Mouse (Mus musculus) lung, adult 2 months (tissue): ENCODE measurements around the gene Gm20388. TPM values are rescaled to one million over a fixed set of nuclear protein-coding genes. Genes with fewer than 3 reads are reported as not detected.

ENCODE experiments used
- DNase-seq: peaks from one replicate; pipeline ENCODE4 v3.0.0; 2022
- H3K4me1 ChIP-seq: fragments of 200-500 bp; 2 replicates; pipeline ENCODE4 v1.6.1; 2011; ENCODE audit warnings: low read length; ENCODE audit not compliant: control insufficient read depth, insufficient read depth
- H3K4me3 ChIP-seq: fragments of 200-500 bp; replicated peaks from 2 replicates; pipeline ENCODE3; 2011; ENCODE audit warnings: low read depth, mild to moderate bottlenecking, control low read depth, low read length; ENCODE audit errors: extremely low read depth
- CTCF ChIP-seq: fragments of 200-500 bp; IDR thresholded peaks from 2 replicates; pipeline ENCODE4 v1.5.1; 2011; ENCODE audit warnings: mild to moderate bottlenecking, low read length, control low read depth; ENCODE audit not compliant: insufficient read depth
- POLR2A ChIP-seq: fragments of 200-500 bp; IDR thresholded peaks from 2 replicates; pipeline ENCODE4 v1.6.1; 2011; ENCODE audit warnings: low read depth, mild to moderate bottlenecking, control low read depth, low read length, borderline replicate concordance; ENCODE audit errors: extremely low read depth
- WGBS: fragments of 180-500 bp; shearing (Covaris S2); methylation state at CpG from one replicate; pipeline ENCODE4 v1.1.7; 2018; 5-methylcytosine and 5-hydroxymethylcytosine counted together
- polyA plus RNA-seq: library from polyadenylated mRNA; depleted of rRNA; stranded (reverse); fragments of >200 nt; gene quantifications from 2 replicates; pipeline ENCODE4 v1.2.3, GENCODE M21; 2012

The Gm20388 gene
- polyA plus RNA-seq, 1 experiment: 67.8 TPM

DNA sequence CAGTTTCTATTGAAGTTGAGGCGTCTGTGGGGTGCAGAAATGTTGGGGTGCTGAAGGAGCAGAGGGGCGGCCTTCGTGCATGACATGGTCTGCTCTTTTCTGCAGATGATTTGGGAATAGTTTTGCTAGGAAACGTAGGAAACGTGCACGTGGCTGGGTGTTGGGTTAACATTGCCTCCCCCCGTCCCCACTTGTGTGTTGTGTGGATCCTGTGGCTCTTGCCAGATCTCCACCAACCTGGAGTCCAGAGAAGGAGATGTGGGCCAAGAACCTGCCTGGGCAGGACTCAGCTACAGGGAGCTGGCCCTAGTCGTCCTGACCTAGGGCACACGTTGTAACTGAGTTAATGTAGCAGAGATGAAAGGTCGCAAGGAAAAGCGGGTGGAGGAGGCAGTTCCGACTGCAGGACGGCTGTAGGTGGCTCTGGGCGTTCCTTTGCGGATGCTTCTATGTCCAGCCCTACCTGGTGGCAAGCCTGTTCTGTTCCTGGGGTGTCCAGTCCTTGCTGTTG lies 579.2 kb downstream of the Gm20388 start:
- Histone ChIP-seq H3K4me3 (peak overlapping the region; percentile 89), H3K4me1 (peaks cover 53% of the 10 kb centered on the region)
- TF ChIP-seq POLR2A (no peak), CTCF (no peak)
- WGBS: 22% methylated on average over 15 of the region's 15 CpGs
- DNase-seq: no peak

DNA sequence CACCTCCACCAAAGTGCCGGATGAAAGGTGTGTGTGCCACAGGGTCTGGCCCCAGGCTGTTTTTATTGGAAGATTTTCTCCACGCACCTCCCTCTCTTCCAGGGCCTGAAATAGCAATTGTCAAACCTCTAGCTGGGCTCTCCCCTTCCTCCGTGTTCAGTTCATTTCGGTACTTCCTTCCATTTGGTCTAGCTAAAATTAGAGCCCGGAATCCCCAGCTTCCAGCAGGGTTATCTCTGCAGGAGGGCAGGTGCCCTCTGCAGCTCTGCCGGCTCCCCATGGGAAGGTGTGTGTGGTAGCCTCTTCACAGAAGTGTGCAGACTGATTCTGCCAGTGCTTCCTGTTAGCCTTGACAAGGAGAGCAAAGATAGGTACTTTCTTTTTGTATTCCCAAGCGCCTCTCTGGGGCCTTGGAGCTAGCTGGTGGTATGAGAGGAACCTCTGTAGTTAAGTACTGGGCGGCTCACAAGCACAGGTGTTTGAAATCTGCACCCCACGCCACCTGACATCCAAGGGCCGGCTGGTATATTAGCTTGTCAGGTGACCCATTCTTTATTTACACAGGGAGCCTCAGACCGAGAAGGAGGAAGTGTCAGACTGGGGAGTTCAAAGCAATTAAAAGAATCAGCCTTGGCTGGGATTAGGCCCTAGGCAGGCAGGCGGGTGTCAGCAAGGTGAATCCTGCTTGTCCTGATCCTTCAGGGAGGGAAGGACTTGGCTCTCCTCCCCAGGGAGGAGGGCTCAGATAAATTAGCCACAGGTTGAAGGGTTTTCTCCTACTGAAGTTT lies 579.9 kb downstream of the Gm20388 start:
- H3K4me3 ChIP-seq: peak overlapping the region; percentile 89
- WGBS: 30% methylated on average over 12 of the region's 12 CpGs
- DNase-seq: no peak
- TF ChIP-seq CTCF (no peak), POLR2A (no peak)
- H3K4me1 ChIP-seq: peaks cover 54% of the 10 kb centered on the region

DNA sequence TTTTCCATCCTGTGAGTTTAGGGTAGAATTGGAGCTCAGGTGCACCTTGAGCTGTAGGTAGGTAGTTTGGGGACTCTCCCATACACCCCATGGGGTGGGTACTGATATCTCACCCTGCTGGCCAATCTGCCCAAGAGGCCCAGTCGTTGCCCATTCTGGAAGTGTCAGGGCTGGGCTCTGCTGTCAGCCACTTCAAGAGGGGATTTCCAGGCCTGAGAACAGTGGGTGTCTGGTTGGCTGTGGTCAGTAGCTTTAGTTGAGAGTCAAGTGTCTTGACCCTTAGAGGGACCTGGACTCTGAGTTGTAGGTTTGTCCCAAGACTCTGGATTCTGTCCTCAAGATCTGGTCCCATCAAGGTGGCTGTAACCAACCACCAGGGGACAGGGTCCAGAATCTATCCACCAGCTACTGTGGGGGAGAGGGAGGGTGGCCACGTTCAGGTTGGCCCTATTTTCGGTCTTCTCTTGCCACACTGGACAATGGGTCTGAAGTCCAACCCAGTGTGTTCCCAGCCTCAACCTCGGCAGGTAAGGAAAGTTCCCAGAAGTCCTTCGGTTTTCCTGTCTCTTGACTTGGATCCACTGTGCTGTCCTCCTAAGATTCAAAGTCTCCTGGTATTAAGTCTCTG lies 580.6 kb downstream of the Gm20388 start:
- no peak for DNase-seq
- WGBS: 60% methylated on average over 5 of the region's 5 CpGs
- TF ChIP-seq CTCF (no peak), POLR2A (no peak)
- Histone ChIP-seq H3K4me3 (no peak overlapping the region), H3K4me1 (peaks cover 53% of the 10 kb centered on the region)

DNA sequence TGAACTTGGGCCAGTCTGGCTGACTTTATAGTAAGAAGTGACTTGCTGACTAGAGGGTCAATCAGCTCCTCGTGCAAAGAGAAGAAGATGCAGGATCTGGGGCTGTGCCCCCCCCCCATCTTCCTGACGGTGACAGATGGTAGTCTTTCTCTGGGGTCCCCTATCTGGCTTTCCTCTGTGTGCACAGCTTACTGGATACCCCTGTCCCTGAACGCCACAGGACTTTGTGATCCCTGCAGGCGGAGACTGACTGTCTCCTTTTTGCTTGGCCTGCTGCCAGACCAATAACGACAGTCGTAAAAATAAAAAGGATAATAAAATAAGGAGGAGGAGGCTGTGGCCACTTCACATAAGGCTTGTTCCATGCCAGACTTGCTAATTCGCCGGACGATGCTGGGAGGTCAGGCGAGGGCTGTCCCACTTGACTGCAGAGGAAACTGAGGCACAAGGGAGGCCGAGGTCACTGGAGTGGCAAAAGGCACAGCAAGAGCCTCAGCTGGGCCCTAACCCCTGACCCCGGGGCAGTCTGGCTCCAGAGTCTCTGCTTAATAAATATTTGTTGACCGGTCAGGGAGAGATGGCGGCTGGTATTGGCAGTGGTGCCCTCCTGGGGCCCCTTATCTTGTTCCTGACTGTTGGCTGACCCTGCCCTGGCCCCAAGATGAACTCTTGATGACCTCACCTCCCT lies 581.7 kb downstream of the Gm20388 start:
- no peak for DNase-seq
- no peak overlapping the region for H3K4me3 ChIP-seq
- 24% methylated on average over 14 of the region's 14 CpGs for WGBS
- peaks cover 50% of the 10 kb centered on the region for H3K4me1 ChIP-seq
- TF ChIP-seq CTCF (no peak), POLR2A (no peak)

DNA sequence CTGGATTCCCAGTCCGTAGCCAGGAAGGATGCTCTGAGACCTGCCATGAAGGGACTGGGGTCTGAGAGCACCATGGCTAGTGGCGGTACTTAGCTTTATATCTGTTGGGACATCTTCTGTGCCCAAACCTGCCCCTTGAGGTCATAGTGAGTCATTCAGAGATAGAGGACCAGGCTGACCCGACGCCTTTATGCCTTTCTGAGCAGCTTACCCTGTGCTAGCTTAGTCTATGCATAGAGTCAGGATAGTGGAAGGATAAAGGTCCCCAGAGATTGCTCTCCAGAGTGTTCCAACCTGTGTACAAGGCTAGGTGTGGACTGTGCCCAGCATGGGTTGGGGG lies 582.2 kb downstream of the Gm20388 start:
- Histone ChIP-seq H3K4me3 (no peak overlapping the region), H3K4me1 (peaks cover 50% of the 10 kb centered on the region)
- no peak for TF ChIP-seq POLR2A
- no peak for DNase-seq
- 39% methylated on average over 4 of the region's 4 CpGs for WGBS

DNA sequence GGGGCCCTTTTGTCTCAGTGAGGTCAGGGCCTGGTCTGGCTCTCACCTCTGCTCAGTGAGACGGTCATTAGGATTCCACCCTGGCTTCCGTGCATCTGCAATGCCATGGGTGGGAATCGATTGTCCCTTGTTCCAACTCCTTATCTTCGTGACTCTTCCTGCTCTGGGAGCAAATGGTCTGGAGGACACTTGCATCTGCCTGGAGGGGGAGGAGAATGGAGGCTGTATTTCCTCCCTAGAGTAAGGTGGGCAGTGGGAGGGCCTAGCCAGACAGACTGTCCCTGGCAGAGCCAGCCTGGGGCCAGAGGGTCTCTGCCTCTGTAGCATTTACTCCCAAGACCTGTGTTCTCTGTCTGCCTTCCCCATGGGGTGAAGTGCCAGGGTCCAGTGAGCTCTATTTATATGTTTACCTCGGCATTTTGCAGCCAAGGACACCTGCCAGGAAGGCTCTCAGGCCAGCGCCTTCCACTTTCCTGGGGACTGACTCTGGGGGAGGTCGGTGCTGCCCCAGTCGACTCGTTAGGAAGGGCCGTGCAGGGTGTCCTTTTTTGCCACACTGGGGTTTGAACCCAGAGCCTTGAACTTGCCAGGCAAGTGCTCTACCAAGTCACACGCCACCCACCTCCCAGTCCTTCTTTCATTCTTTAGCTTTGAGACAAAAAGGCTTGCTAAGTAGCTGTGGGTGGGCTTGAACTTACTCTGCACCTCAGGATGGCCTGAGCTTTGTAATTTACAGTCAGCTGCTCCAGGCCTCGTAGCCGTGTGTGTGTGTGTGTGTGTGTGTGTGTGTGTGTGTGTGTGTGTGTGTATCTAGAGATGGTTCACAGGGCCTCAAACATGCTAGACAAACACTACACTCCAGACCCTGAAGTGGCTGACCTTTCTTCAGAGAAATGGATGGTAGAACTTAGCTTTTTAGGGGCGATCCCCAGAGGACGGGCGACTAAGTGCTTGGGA lies 583.1 kb downstream of the Gm20388 start:
- 52% methylated on average over 16 of the region's 16 CpGs for WGBS
- DNase-seq: no peak
- peaks cover 56% of the 10 kb centered on the region for H3K4me1 ChIP-seq
- no peak overlapping the region for H3K4me3 ChIP-seq
- TF ChIP-seq POLR2A (no peak), CTCF (no peak)

DNA sequence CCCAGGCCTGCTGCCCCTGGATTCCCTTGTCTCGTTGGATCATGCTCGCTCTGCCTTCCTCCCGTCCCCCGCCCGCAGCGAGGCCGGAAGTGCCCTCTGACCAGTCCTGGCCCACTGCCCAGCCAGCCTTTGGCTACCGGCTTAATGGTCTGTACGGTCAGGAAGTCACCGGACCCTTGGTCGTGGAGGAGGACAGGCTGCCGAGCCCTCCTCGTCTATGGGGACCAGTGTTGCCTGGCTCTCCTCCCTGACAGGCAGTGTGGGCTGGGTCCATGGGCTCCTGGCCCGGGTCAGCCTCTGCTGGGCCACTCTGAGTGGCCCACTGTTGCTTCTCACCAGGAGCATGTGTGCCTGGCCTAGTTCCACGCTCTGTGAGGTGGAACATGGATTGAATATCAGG lies 584.3 kb downstream of the Gm20388 start:
- TF ChIP-seq POLR2A (no peak), CTCF (no peak)
- DNase-seq: peak; percentile 79
- peaks cover 61% of the 10 kb centered on the region for H3K4me1 ChIP-seq
- H3K4me3 ChIP-seq: no peak overlapping the region
- 15% methylated on average over 15 of the region's 15 CpGs for WGBS

DNA sequence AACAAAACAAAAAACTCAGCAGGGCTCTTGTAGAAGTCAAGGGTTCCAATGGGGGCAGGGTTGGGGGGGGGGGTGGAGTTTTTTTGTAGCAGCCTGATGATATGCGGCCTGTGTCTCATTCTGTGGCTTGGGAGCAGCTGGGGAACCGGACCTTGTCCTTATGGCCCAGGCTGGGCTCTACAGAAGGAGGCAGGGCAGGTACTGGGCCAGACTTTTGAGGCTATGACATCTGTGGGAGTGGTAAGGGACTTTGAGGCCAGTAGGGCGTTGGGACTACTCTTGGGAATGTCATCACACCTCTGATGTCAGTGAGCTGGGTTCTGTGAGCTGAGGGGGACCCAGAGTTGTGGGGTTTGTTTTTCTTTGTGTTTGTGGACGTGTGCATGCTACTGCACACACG lies 584.8 kb downstream of the Gm20388 start:
- WGBS: 57% methylated on average over 5 of the region's 5 CpGs
- DNase-seq: no peak
- TF ChIP-seq CTCF: no peak
- peaks cover 58% of the 10 kb centered on the region for H3K4me1 ChIP-seq
- no peak overlapping the region for H3K4me3 ChIP-seq

DNA sequence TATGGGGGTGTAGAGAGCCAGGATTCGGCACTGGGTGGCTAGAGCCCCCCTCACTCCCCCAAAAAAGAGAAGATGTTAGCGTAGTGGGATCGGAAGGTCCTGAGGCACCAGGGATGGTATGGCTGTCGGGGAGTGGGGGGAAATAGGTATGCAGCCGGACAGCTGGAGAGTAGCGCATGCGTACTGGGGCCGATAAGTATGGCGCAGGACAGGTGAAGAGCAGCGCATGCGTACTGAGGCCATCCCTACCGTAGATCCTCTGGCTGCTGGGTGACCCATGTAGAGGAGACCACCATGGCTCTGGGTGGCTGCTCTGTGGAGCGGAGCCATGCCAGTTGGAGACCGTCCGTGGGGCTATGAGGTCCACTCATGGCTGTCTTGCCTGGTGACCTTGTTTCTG lies 585.8 kb downstream of the Gm20388 start:
- peaks cover 61% of the 10 kb centered on the region for H3K4me1 ChIP-seq
- WGBS: 94% methylated on average over 15 of the region's 15 CpGs

More for the DNA sequence above, 585.8 kb downstream of the Gm20388 start:
- no peak for DNase-seq
- TF ChIP-seq POLR2A (no peak), CTCF (no peak)
- H3K4me3 ChIP-seq: no peak overlapping the region
